Mouse (Mus musculus) embryonic facial prominence, embryonic 11.5 days (tissue): Measurements from ENCODE around the gene Nuak2. TPM values are rescaled to one million over a fixed set of nuclear protein-coding genes. Genes with fewer than 3 reads are reported as not detected.

Experiments used
- ATAC-seq: fragments of 200-750 bp; cut with Nextera tagmentation; replicated peaks from 2 replicates; pipeline ENCODE4 v1.8.0; 2017; ENCODE audit warnings: low read depth; ENCODE audit not compliant: insufficient number of reproducible peaks, low FRiP score, low TSS enrichment
- DNase-seq: peaks from one replicate; pipeline ENCODE4 v3.0.0-alpha.2; 2015; ENCODE audit warnings: low spot score
- H3K27ac ChIP-seq: fragments of 300-500 bp; sonication (generic); replicated peaks from 2 replicates; pipeline ENCODE4 v1.5.1; 2014; ENCODE audit warnings: mild to moderate bottlenecking, low read depth, low read length, control low read depth
- H3K27me3 ChIP-seq: fragments of 300-500 bp; sonication (generic); 2 replicates; pipeline ENCODE4 v1.6.1; 2014; ENCODE audit warnings: mild to moderate bottlenecking, low read length, moderate library complexity, mixed read lengths; ENCODE audit not compliant: control insufficient read depth, insufficient read depth
- H3K36me3 ChIP-seq: fragments of 300-500 bp; sonication (generic); replicated peaks from 2 replicates; pipeline ENCODE4 v1.6.1; 2014; ENCODE audit warnings: low read depth, mild to moderate bottlenecking, low read length, moderate library complexity, mixed read lengths; ENCODE audit not compliant: control insufficient read depth, insufficient read depth
- H3K4me1 ChIP-seq: fragments of 300-500 bp; sonication (generic); 2 replicates; pipeline ENCODE4 v1.6.1; 2014; ENCODE audit warnings: low read length, mixed read lengths; ENCODE audit not compliant: control insufficient read depth, insufficient read depth
- H3K4me2 ChIP-seq: fragments of 300-500 bp; sonication (generic); 2 replicates; pipeline ENCODE4 v1.6.1; 2014; ENCODE audit warnings: low read depth, mild to moderate bottlenecking, control low read depth, low read length, moderate library complexity
- H3K4me3 ChIP-seq: fragments of 300-500 bp; sonication (generic); 2 replicates; pipeline ENCODE4 v1.5.1; 2014; ENCODE audit warnings: low read depth, low read length, control low read depth
- H3K9ac ChIP-seq: fragments of 300-500 bp; sonication (generic); replicated peaks from 2 replicates; pipeline ENCODE4 v1.6.1; 2014; ENCODE audit warnings: mild to moderate bottlenecking, control low read depth, low read length
- H3K9me3 ChIP-seq: fragments of 300-500 bp; sonication (generic); replicated peaks from 2 replicates; pipeline ENCODE4 v1.6.1; 2016; ENCODE audit warnings: mild to moderate bottlenecking, low read length, inconsistent platforms, mixed read lengths; ENCODE audit not compliant: control insufficient read depth
- WGBS: fragments of 180-500 bp; shearing (Covaris S2); extraction: QIAGEN DNeasy Blood & Tissue Kit; methylation state at CpG from one replicate; pipeline ENCODE4 v1.1.7; 2014; 5-methylcytosine and 5-hydroxymethylcytosine counted together
- polyA plus RNA-seq: library from polyadenylated mRNA; unstranded; fragments of >200 nt; fragmentation: Nextera tagmentation; extraction: Ambion mirVana; gene quantifications from 2 replicates; pipeline ENCODE4 v1.2.1, GENCODE M21; 2014

Gene Nuak2
- polyA plus RNA-seq, 1 experiment from 2014 or later: 10.8 TPM

GRCm38 (mm10) chr1:132319242-132319641 lies 3.3 kb downstream of the Nuak2 start:
- Histone ChIP-seq H3K27ac (no peak overlapping the region), H3K9ac (peak overlapping the region; percentile 29; the same call in 1 of the 2 replicates), H3K4me1 (no peaks in the 10 kb centered on the region), H3K36me3 (no peaks in the 10 kb centered on the region), H3K4me3 (no peak overlapping the region), H3K9me3 (no peaks in the 10 kb centered on the region), H3K4me2 (no peak overlapping the region), H3K27me3 (peaks cover 2% of the 10 kb centered on the region; the same call in 1 of the 2 replicates)
- no peak for DNase-seq
- ATAC-seq: no peak
- WGBS: 65% methylated on average over 5 of the region's 5 CpGs

- no peaks in the 10 kb centered on the region for H3K4me1 ChIP-seq
- DNase-seq (no peak), ATAC-seq (no peak)
- H3K9me3 ChIP-seq: no peaks in the 10 kb centered on the region
- WGBS: 55% methylated on average over 7 of the region's 7 CpGs
- no peaks in the 10 kb centered on the region for H3K27me3 ChIP-seq
- no peak overlapping the region for H3K4me3 ChIP-seq
- no peak overlapping the region for H3K9ac ChIP-seq
- H3K36me3 ChIP-seq: no peaks in the 10 kb centered on the region
- H3K27ac ChIP-seq: peak overlapping the region; percentile 56
- H3K4me2 ChIP-seq: no peak overlapping the region
Measured at GRCm38 (mm10) chr1:132321821-132322580, 6.1 kb downstream of the Nuak2 start.

DNA sequence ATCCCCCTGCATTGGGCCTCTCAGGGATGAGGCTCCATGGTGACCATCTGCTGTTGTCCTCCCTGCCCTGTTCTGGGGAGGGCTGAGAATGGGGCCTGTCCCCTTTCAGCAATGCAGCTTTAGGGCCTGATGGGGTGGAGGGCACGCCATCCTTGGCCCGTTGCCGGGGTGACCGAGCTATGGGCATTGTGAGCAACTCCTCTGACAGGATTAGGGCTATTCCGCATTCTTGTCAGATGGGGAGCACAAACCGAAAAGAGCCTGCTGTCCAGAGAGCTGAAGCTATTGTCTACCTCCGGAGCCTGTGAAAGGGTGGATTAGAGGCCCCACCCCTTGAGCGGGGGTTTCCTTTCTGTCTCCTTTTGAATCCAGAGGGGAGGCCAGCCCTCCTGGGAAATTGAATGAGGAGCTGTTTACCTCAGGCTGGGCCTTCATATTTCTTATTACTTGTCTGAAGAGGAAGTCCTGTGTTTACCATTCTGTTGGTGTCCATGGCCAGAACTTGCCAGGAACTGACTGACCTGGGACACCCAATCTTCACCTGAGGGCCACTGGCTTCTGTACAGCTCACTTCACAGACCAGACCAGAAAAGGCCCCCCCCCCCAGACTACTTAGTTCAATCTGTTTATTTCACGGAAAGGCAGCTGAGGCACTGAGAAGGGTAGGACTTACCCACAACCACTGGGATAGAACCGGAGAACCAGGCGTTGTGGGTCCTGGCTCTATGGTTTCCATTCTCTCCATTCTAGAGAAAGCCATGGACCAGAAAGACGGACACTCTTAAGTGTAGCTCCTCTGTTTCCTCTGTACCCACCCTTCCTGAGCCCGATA lies 7.0 kb downstream of the Nuak2 start:
- no peaks in the 10 kb centered on the region for H3K4me1 ChIP-seq
- DNase-seq (peak; percentile 75), ATAC-seq (peak; percentile 93)
- H3K9ac ChIP-seq: no peak overlapping the region
- H3K27me3 ChIP-seq: no peaks in the 10 kb centered on the region
- no peak overlapping the region for H3K4me3 ChIP-seq
- H3K36me3 ChIP-seq: no peaks in the 10 kb centered on the region
- no peak overlapping the region for H3K4me2 ChIP-seq
- 19% methylated on average over 13 of the region's 13 CpGs for WGBS
- H3K27ac ChIP-seq: peak overlapping the region; percentile 56
- no peaks in the 10 kb centered on the region for H3K9me3 ChIP-seq

- Histone ChIP-seq H3K4me3 (no peak overlapping the region), H3K4me1 (no peaks in the 10 kb centered on the region), H3K9ac (no peak overlapping the region), H3K27ac (no peak overlapping the region), H3K9me3 (no peaks in the 10 kb centered on the region), H3K36me3 (no peaks in the 10 kb centered on the region; the same call in 1 of the 2 replicates), H3K4me2 (no peak overlapping the region), H3K27me3 (no peaks in the 10 kb centered on the region)
- DNase-seq (no peak), ATAC-seq (no peak)
- 72% methylated on average over 9 of the region's 9 CpGs for WGBS
Measured at GRCm38 (mm10) chr1:132326777-132327176, 10.9 kb downstream of the Nuak2 start.

DNA sequence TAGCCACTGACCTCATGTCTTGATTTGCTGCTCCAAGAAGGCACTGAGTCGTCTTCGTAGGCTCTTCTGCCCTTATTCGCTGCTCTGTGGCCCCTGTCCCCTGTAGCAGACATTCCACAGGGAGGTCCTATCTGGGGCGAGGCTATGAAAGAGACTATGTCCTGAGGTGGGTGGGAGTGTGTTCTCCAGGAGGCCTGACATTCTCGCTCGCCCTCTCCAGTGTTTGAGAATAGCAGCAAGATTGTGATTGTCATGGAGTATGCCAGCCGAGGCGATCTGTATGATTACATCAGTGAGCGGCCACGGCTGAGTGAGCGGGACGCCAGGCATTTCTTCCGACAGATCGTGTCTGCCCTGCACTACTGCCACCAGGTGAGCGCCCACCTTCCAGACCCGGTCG lies 11.6 kb downstream of the Nuak2 start:
- H3K9ac ChIP-seq: 0 out of 2 replicates have a peak overlapping the region, but pooled peaks have one; percentile 2
- H3K36me3 ChIP-seq: no peaks in the 10 kb centered on the region; the same call in 1 of the 2 replicates
- H3K4me1 ChIP-seq: no peaks in the 10 kb centered on the region
- DNase-seq: no peak
- ATAC-seq: no peak
- no peaks in the 10 kb centered on the region for H3K27me3 ChIP-seq
- no peaks in the 10 kb centered on the region for H3K9me3 ChIP-seq
- H3K4me2 ChIP-seq: no peak overlapping the region
- 89% methylated on average over 17 of the region's 17 CpGs for WGBS
- H3K4me3 ChIP-seq: no peak overlapping the region
- H3K27ac ChIP-seq: no peak overlapping the region

DNA sequence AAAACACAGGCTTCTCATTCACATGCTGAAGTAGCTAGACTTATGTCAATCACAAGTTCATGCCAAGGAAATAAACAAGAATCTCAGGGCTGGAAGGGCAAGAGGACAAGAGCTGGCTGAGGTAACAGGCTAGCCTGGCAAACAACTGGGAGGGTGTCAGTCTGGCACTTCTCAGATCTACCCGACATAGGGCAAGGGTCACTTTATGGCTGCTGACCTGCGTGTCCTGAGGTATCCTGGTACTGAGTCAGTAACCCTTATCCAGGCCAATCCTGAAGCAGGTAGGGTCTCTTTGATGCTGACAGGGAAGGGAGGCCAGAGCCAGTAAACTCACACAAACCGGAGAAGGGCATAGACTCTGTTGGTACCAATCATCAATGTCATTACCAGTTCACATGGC lies 12.6 kb downstream of the Nuak2 start:
- Histone ChIP-seq H3K36me3 (no peaks in the 10 kb centered on the region; the same call in 1 of the 2 replicates), H3K9ac (no peak overlapping the region), H3K4me1 (no peaks in the 10 kb centered on the region), H3K4me3 (no peak overlapping the region), H3K4me2 (no peak overlapping the region), H3K9me3 (no peaks in the 10 kb centered on the region), H3K27me3 (no peaks in the 10 kb centered on the region), H3K27ac (no peak overlapping the region)
- 84% methylated on average over 3 of the region's 3 CpGs for WGBS
- ATAC-seq (no peak), DNase-seq (no peak)

DNA sequence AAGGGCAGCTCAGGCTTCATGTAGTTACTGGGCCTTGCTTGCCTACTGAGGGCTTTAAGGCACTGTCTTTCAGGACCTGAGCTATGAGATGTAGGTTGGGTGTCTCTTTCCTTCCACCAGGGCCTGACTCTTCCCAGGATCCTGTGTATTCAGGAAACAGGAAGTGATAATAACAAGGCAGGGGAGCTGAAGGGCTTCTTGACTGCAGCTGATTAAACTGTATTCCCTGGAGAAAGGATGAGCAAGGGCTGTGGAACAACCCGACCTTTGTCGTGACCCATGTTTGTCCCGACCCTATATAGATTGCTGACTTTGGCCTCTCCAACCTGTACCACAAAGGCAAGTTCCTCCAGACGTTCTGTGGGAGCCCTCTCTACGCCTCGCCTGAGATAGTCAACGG lies 13.7 kb downstream of the Nuak2 start:
- H3K36me3 ChIP-seq: no peaks in the 10 kb centered on the region; the same call in 1 of the 2 replicates

DNA sequence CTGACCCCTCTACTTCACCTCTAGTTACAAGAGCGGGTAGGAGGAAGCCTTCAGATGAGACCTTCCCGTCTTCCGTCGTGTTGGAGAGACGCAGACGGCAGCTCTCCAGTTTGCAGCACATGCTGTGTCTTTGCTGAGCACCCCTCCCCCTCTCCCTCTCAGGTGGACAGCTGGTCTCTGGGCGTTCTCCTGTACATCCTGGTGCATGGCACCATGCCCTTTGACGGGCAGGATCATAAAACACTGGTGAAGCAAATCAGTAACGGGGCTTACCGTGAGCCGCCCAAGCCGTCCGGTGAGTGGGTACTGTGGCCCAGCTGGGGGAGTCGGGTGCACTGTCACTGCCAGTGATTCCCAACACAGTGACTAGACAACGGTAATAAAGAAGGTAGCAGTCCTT lies 14.5 kb downstream of the Nuak2 start:
- no peaks in the 10 kb centered on the region for H3K9me3 ChIP-seq
- H3K4me2 ChIP-seq: no peak overlapping the region
- H3K9ac ChIP-seq: no peak overlapping the region
- ATAC-seq (no peak), DNase-seq (no peak)
- H3K36me3 ChIP-seq: no peaks in the 10 kb centered on the region; the same call in 1 of the 2 replicates
- H3K4me1 ChIP-seq: peaks cover 3% of the 10 kb centered on the region; the same call in 1 of the 2 replicates
- no peak overlapping the region for H3K4me3 ChIP-seq
- H3K27ac ChIP-seq: no peak overlapping the region
- no peaks in the 10 kb centered on the region for H3K27me3 ChIP-seq
- WGBS: 84% methylated on average over 15 of the region's 15 CpGs

More for the DNA sequence above, 13.7 kb downstream of the Nuak2 start:
- WGBS: 83% methylated on average over 7 of the region's 7 CpGs
- Histone ChIP-seq H3K4me3 (no peak overlapping the region), H3K4me2 (no peak overlapping the region), H3K9ac (no peak overlapping the region), H3K27ac (no peak overlapping the region), H3K4me1 (peaks cover 3% of the 10 kb centered on the region; the same call in 1 of the 2 replicates), H3K27me3 (no peaks in the 10 kb centered on the region), H3K9me3 (no peaks in the 10 kb centered on the region)
- DNase-seq: no peak
- ATAC-seq: no peak
